Comparison of ENCODE assay signal across 8 mouse cellular contexts in the genomic region with DNA sequence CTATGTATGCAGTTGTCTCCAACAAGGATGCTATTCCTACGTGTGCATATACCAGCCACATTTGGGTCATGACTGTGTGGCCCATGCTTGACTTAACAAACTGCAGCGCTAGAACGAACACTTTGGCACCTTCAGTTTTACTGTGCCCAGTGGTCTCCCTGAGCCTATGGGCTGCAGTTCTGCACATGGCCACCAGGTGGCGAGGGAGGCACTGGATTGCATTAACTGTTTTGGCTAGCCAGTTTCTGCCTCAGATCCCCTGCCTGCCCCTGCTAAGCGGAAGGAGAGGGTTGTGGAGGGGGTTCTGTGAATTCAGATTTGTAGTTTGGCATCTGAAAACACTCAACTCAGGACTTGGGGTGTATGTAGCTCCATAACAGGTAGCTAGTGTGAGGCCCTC.
DNase-seq lines count a peak whose midpoint lies in the region; ATAC-seq and TF ChIP-seq lines count a peak whose summit lies in the region.

No protein-coding gene starts in this region.

- no peak overlapping the region for H3K9ac ChIP-seq in heart, embryonic 11.5 days (ENCODE audit: low read depth, low read length)
- H3K9ac ChIP-seq in limb, embryonic 13.5 days: no peak overlapping the region
- H3K9ac ChIP-seq in midbrain, postnatal 0 days (replicated peaks; ENCODE audit: low read length, poor library complexity, severe bottlenecking): no peak overlapping the region

- no peak for ATAC-seq in heart, embryonic 11.5 days (replicated peaks; ENCODE audit: insufficient number of reproducible peaks, low FRiP score, low TSS enrichment)
- ATAC-seq in limb, embryonic 13.5 days (ENCODE audit: low FRiP score, low read depth): 0 out of 2 replicates have a peak, but pooled peaks have one; percentile 13
- ATAC-seq in midbrain, postnatal 0 days (ENCODE audit: low FRiP score): peak; percentile 54; the same call in 1 of the 2 replicates

- no peak overlapping the region for H3K4me2 ChIP-seq in heart, embryonic 11.5 days
- no peak overlapping the region for H3K4me2 ChIP-seq in limb, embryonic 13.5 days (replicated peaks)
- H3K4me2 ChIP-seq in midbrain, postnatal 0 days (ENCODE audit: low read depth, low read length, poor library complexity, severe bottlenecking): no peak overlapping the region

- no peak overlapping the region for H3K27ac ChIP-seq in heart, embryonic 11.5 days (ENCODE audit: low read depth, low read length)
- H3K27ac ChIP-seq in limb, embryonic 13.5 days: no peak overlapping the region
- no peak overlapping the region for H3K27ac ChIP-seq in midbrain, postnatal 0 days (ENCODE audit: low read depth, low read length)

- TF ChIP-seq CTCF in midbrain, postnatal 0 days (IDR thresholded peaks at IDR 0.05): peak; percentile 100

- H3K4me1 ChIP-seq in heart, embryonic 11.5 days (ENCODE audit: control insufficient read depth, insufficient read depth, low read length): peaks cover 4% of the 10 kb centered on the region; the same call in 1 of the 2 replicates
- peaks cover 13% of the 10 kb centered on the region for H3K4me1 ChIP-seq in limb, embryonic 13.5 days
- H3K4me1 ChIP-seq in midbrain, postnatal 0 days (ENCODE audit: insufficient read depth, low read length): no peaks in the 10 kb centered on the region

- H3K9me3 ChIP-seq in heart, embryonic 11.5 days (replicated peaks; ENCODE audit: control insufficient read depth, low read length): no peaks in the 10 kb centered on the region
- no peaks in the 10 kb centered on the region for H3K9me3 ChIP-seq in limb, embryonic 13.5 days
- no peaks in the 10 kb centered on the region for H3K9me3 ChIP-seq in midbrain, postnatal 0 days (ENCODE audit: low read length)

- 39% methylated on average over 5 of the region's 5 CpGs for WGBS in heart, embryonic 11.5 days (ENCODE audit: insufficient replicate concordance)
- 38% methylated on average over 5 of the region's 5 CpGs for WGBS in limb, embryonic 13.5 days
- WGBS in midbrain, postnatal 0 days: 31% methylated on average over 5 of the region's 5 CpGs

- H3K27me3 ChIP-seq in heart, embryonic 11.5 days (ENCODE audit: control insufficient read depth, insufficient read depth, low read length): no peaks in the 10 kb centered on the region
- no peaks in the 10 kb centered on the region for H3K27me3 ChIP-seq in limb, embryonic 13.5 days
- H3K27me3 ChIP-seq in midbrain, postnatal 0 days (ENCODE audit: insufficient read depth, low read length): no peaks in the 10 kb centered on the region

- H3K4me3 ChIP-seq in heart, embryonic 11.5 days (ENCODE audit: low read depth, low read length): no peak overlapping the region
- H3K4me3 ChIP-seq in limb, embryonic 13.5 days: no peak overlapping the region
- H3K4me3 ChIP-seq in midbrain, postnatal 0 days (ENCODE audit: low read depth, low read length): no peak overlapping the region

- peaks cover 9% of the 10 kb centered on the region; the same call in 1 of the 2 replicates for H3K36me3 ChIP-seq in heart, embryonic 11.5 days (ENCODE audit: control insufficient read depth, insufficient read depth, low read length)
- H3K36me3 ChIP-seq in limb, embryonic 13.5 days: peaks cover 53% of the 10 kb centered on the region
- peaks cover 36% of the 10 kb centered on the region for H3K36me3 ChIP-seq in midbrain, postnatal 0 days (ENCODE audit: insufficient read depth, low read length)

- DNase-seq in heart, adult 11 months: peak; percentile 96
- DNase-seq in embryo, embryonic 10.5 days (ENCODE audit: low spot score): peak; percentile 90
- DNase-seq in heart, adult 18-20 months: peak; percentile 71 to 90
- peak; percentile 80 for DNase-seq in kidney, adult 9 months
- peak; percentile 92 for DNase-seq in midbrain, postnatal 0 days (ENCODE audit: low spot score)
- peak; percentile 52 to 77 for DNase-seq in spleen, adult 18-20 months
